ENCODE assay signal across 8 mouse cellular contexts in genomic region chr11:85382055-85382454, GRCm38 (mm10). TPM values are rescaled to one million over a fixed set of nuclear protein-coding genes. Genes with fewer than 3 reads are reported as not detected.
A peak's percentile ranks its signal among the peaks of the same experiment; 100 is the strongest.
DNase-seq lines count a peak whose midpoint lies in the region; ATAC-seq and TF ChIP-seq lines count a peak whose summit lies in the region.

No protein-coding gene starts in this region.

- H3K9ac ChIP-seq in CH12.LX (ENCODE audit: insufficient read depth, low read depth), result no peak overlapping the region

- in situ Hi-C loops in CH12.LX (cut with MboI; ENCODE audit: low pct_ligation_motif_present, low pct_unique_long_range_greater_than_20kb, low sequenced_read_pairs), result loop anchor here (5.0 to 10.0 kb wide), 2 partner anchors 83 to 440 kb away; no protein-coding TSS in a partner anchor

- DNase-seq in CH12.LX (ENCODE audit: extremely low read depth), result peak; percentile 75
- peak; percentile 59 to 65 for DNase-seq in adrenal gland, adult 18-20 months (ENCODE audit: low spot score in 2 of 2)
- peak; percentile 86 for DNase-seq in embryo, embryonic 10.5 days (ENCODE audit: low spot score)
- DNase-seq in gastrocnemius, postnatal 4 days (ENCODE audit: low spot score in 2 of 2), result peak; percentile 28 to 50
- peak; percentile 77 to 80 for DNase-seq in kidney, postnatal 25 days
- DNase-seq in lung, adult 18-20 months, result peak; percentile 72 to 74
- peak; percentile 78 to 82 for DNase-seq in right cerebral cortex, adult 2 months (ENCODE audit: low spot score in 2 of 2)

- TF ChIP-seq CTCF in CH12.LX (conservative IDR thresholded peaks at IDR 0.05 in 1 of 2, IDR thresholded peaks at IDR 0.05 in 1 of 2; ENCODE audit: low read depth in 2 of 2, low read length in 2 of 2), result peak; percentile 82 to 98

- ATAC-seq in activated CD4-positive, CD25-positive, alpha-beta regulatory T cell, adult 4 months, result no peak

- TF ChIP-seq RAD21 in CH12.LX (IDR thresholded peaks at IDR 0.05; ENCODE audit: low read depth, low read length), result no peak; the same call in none of the 2 replicates

- H3K79me2 ChIP-seq in CH12.LX (replicated peaks; ENCODE audit: control insufficient read depth, extremely low read depth, insufficient read depth, poor library complexity, severe bottlenecking), result no peaks in the 10 kb centered on the region

- peaks cover 0 to 3% of the 10 kb centered on the region in 2 experiments; a peak in 1 of 4 replicates for H3K4me1 ChIP-seq in CH12.LX (ENCODE audit: control insufficient read depth in 1 of 2, insufficient read depth in 2 of 2)

- no peak for TF ChIP-seq POLR2A in CH12.LX (IDR thresholded peaks at IDR 0.05; ENCODE audit: low read depth, low read length)

- dilution Hi-C loops in CH12.LX (cut with MboI; ENCODE audit: extremely low pct_ligation_motif_present, extremely low pct_unique_long_range_greater_than_20kb, low sequenced_read_pairs), result no loop called here

- no peak overlapping the region for H3K4me2 ChIP-seq in CH12.LX (ENCODE audit: insufficient read depth, low read depth, poor library complexity, severe bottlenecking)

- no peaks in the 10 kb centered on the region for H3K27me3 ChIP-seq in CH12.LX (replicated peaks)

- no peak overlapping the region for H3K4me3 ChIP-seq in CH12.LX (replicated peaks in 1 of 3; ENCODE audit: low read depth in 2 of 3, low read length in 2 of 3, poor library complexity in 1 of 3)

- H3K36me3 ChIP-seq in CH12.LX (replicated peaks in 1 of 2; ENCODE audit: control insufficient read depth in 1 of 2, insufficient read depth in 1 of 2, low read length in 1 of 2), result peaks cover 0 to 7% of the 10 kb centered on the region in 2 experiments

- H3K9me3 ChIP-seq in CH12.LX (replicated peaks; ENCODE audit: low read length), result no peaks in the 10 kb centered on the region

- no peak overlapping the region for H3K27ac ChIP-seq in CH12.LX (ENCODE audit: insufficient read depth, low read depth)

- no peak for TF ChIP-seq EP300 in CH12.LX (IDR thresholded peaks at IDR 0.05; ENCODE audit: low read length)

TF ChIP-seq in CH12.LX, 34 proteins besides CTCF, POLR2A, EP300 and RAD21:
- TF ChIP-seq SMC3 (IDR thresholded peaks at IDR 0.05; ENCODE audit: low read depth, low read length), result peak; percentile 87
- peak; percentile 41; the same call in 1 of the 2 replicates for TF ChIP-seq MAX (IDR thresholded peaks at IDR 0.05; ENCODE audit: low read length)
- no peak for TF ChIP-seq ZMIZ1 (IDR thresholded peaks at IDR 0.05; ENCODE audit: low read depth, low read length)
- no peak for TF ChIP-seq USF1 (IDR thresholded peaks at IDR 0.05; ENCODE audit: low read depth, low read length)
- TF ChIP-seq TBP (conservative IDR thresholded peaks at IDR 0.05; ENCODE audit: low read depth, low read length), result no peak
- peak; percentile 43; the same call in 1 of the 2 replicates for TF ChIP-seq ZC3H11A (IDR thresholded peaks at IDR 0.05; ENCODE audit: low read depth, low read length)
- TF ChIP-seq MYC (IDR thresholded peaks at IDR 0.05; ENCODE audit: low read depth, low read length), result peak; percentile 93
- TF ChIP-seq NELFE (IDR thresholded peaks at IDR 0.05; ENCODE audit: low read depth, low read length), result peak; percentile 32; the same call in 1 of the 2 replicates

RNA-seq across cellular contexts. Expression of gene Bcas3, which starts 29.1 kb away (rescaled TPM):
- 9.7 and 10.4 TPM in 2 replicates for total RNA-seq in CH12.LX (2012; rRNA removed)
- 7.7 and 8.2 TPM in 2 replicates for total RNA-seq in CH12.LX (2014; rRNA removed)
- polyA plus RNA-seq in CH12.LX (2012; ENCODE audit: insufficient read length, low read depth), result 16.9 and 21.3 TPM in 2 replicates
- total RNA-seq in adrenal gland, adult 18-20 months (2021), result 10 to 100 TPM; 40.9 to 45.4 TPM
- 10 to 100 TPM; 37.5 to 47.1 TPM for total RNA-seq in gastrocnemius, postnatal 4 days (2021)
- 10 to 100 TPM; 31.7 to 46.6 TPM for polyA plus RNA-seq in activated CD4-positive, CD25-positive, alpha-beta regulatory T cell, adult 4 months (2017; shearing (Covaris generic))
